Mouse (Mus musculus): ENCODE measurements around the gene Carns1. TPM values are rescaled to one million over a fixed set of nuclear protein-coding genes. Genes with fewer than 3 reads are reported as not detected.

Gene Carns1
- total and polyA plus RNA-seq, 3 experiments: 1.7 to 4.0 (median 3.8) TPM

- H3K9ac ChIP-seq (ENCODE audit: insufficient read depth, low read depth): no peak overlapping the region
- TF ChIP-seq NELFE (IDR thresholded peaks at IDR 0.05; ENCODE audit: low read depth, low read length): peak; percentile 51; the same call in 1 of the 2 replicates
- no peak for TF ChIP-seq USF1 (IDR thresholded peaks at IDR 0.05; ENCODE audit: low read depth, low read length)
- TF ChIP-seq EP300 (IDR thresholded peaks at IDR 0.05; ENCODE audit: low read length): no peak
- no peak for TF ChIP-seq ZNF384 (IDR thresholded peaks at IDR 0.05; ENCODE audit: low read depth, low read length)
- 0 out of 2 replicates have a peak, but pooled peaks have one; percentile 37 for TF ChIP-seq MXI1 (IDR thresholded peaks at IDR 0.05; ENCODE audit: low read depth, low read length)
- TF ChIP-seq POLR2A (IDR thresholded peaks at IDR 0.05; ENCODE audit: low read depth, low read length): no peak
- no peak; the same call in 1 of the 2 replicates for TF ChIP-seq RCOR1 (conservative IDR thresholded peaks at IDR 0.05; ENCODE audit: low read depth, low read length)
- peak; percentile 26; the same call in 1 of the 2 replicates for TF ChIP-seq NRF1 (IDR thresholded peaks at IDR 0.05; ENCODE audit: low read depth, low read length)
- peak; percentile 76 to 97 for TF ChIP-seq CTCF (conservative IDR thresholded peaks at IDR 0.05 in 1 of 2, IDR thresholded peaks at IDR 0.05 in 1 of 2; ENCODE audit: low read depth in 2 of 2, low read length in 2 of 2)
- TF ChIP-seq SMC3 (IDR thresholded peaks at IDR 0.05; ENCODE audit: low read depth, low read length): peak; percentile 97
- TF ChIP-seq POLR2AphosphoS2 (IDR thresholded peaks at IDR 0.05; ENCODE audit: low read depth, low read length): no peak
- peak; percentile 47; the same call in 1 of the 2 replicates for TF ChIP-seq MAZ (IDR thresholded peaks at IDR 0.05; ENCODE audit: low read depth, low read length)
- no peak for TF ChIP-seq HCFC1 (IDR thresholded peaks at IDR 0.05; ENCODE audit: low read depth, low read length)
- peak; percentile 86 for TF ChIP-seq ZC3H11A (IDR thresholded peaks at IDR 0.05; ENCODE audit: low read depth, low read length)
- peak; percentile 56; the same call in 1 of the 2 replicates for TF ChIP-seq IRF4 (IDR thresholded peaks at IDR 0.05; ENCODE audit: low read depth, low read length)
- no peak for TF ChIP-seq ZMIZ1 (IDR thresholded peaks at IDR 0.05; ENCODE audit: low read depth, low read length)
- TF ChIP-seq TCF12 (IDR thresholded peaks at IDR 0.05; ENCODE audit: low read depth, low read length): peak; percentile 35; the same call in 1 of the 2 replicates
- TF ChIP-seq CHD2 (IDR thresholded peaks at IDR 0.05; ENCODE audit: low read length): no peak
- TF ChIP-seq KAT2A (IDR thresholded peaks at IDR 0.05; ENCODE audit: insufficient replicate concordance, low read length): no peak
- 0 out of 2 replicates have a peak, but pooled peaks have one; percentile 44 for TF ChIP-seq MYC (IDR thresholded peaks at IDR 0.05; ENCODE audit: low read depth, low read length)
- peak; percentile 46; the same call in 1 of the 2 replicates for TF ChIP-seq MEF2A (IDR thresholded peaks at IDR 0.05; ENCODE audit: borderline replicate concordance, low read depth, low read length)
- TF ChIP-seq RAD21 (IDR thresholded peaks at IDR 0.05; ENCODE audit: low read depth, low read length): no peak; the same call in none of the 2 replicates
- dilution Hi-C loops (cut with MboI; ENCODE audit: extremely low pct_ligation_motif_present, extremely low pct_unique_long_range_greater_than_20kb, low sequenced_read_pairs) (no loop called here), in situ Hi-C loops (cut with MboI; ENCODE audit: low pct_ligation_motif_present, low pct_unique_long_range_greater_than_20kb, low sequenced_read_pairs) (no loop called here)
- peaks cover 18% of the 10 kb centered on the region for H3K27me3 ChIP-seq (replicated peaks)
- no peak overlapping the region for H3K27ac ChIP-seq (ENCODE audit: insufficient read depth, low read depth)
- DNase-seq (ENCODE audit: extremely low read depth): peak; percentile 67
- no peaks in the 10 kb centered on the region for H3K79me2 ChIP-seq (replicated peaks; ENCODE audit: control insufficient read depth, extremely low read depth, insufficient read depth, poor library complexity, severe bottlenecking)
- H3K4me1 ChIP-seq (ENCODE audit: control insufficient read depth in 1 of 2, insufficient read depth in 2 of 2): peaks cover 16 to 38% of the 10 kb centered on the region in 2 experiments
- H3K36me3 ChIP-seq (replicated peaks in 1 of 2; ENCODE audit: control insufficient read depth in 1 of 2, insufficient read depth in 1 of 2, low read length in 1 of 2): no peaks in the 10 kb centered on the region
- H3K4me3 ChIP-seq (replicated peaks in 1 of 3; ENCODE audit: low read depth in 2 of 3, low read length in 2 of 3, poor library complexity in 1 of 3): no peak overlapping the region
- H3K9me3 ChIP-seq (replicated peaks; ENCODE audit: low read length): no peaks in the 10 kb centered on the region
- H3K4me2 ChIP-seq (ENCODE audit: insufficient read depth, low read depth, poor library complexity, severe bottlenecking): no peak overlapping the region
Observed at GRCm38 (mm10) chr19:4206971-4207370, 31.7 kb upstream of the Carns1 start.
